Mouse (Mus musculus): ENCODE results near the gene Ube2f. TPM values are rescaled to one million over a fixed set of nuclear protein-coding genes. Genes with fewer than 3 reads are reported as not detected.

Ube2f gene
- polyA plus RNA-seq, 1 experiment: 86.4 TPM

GRCm38 (mm10) chr1:91211099-91211498, 39.0 kb upstream of the Ube2f start:
- H3K4me1 ChIP-seq (ENCODE audit: control insufficient read depth, insufficient read depth, low read length): peaks cover 23% of the 10 kb centered on the region
- TF ChIP-seq CTCF (IDR thresholded peaks at IDR 0.05; ENCODE audit: low read depth, low read length) (peak; percentile 94), POLR2A (IDR thresholded peaks at IDR 0.05; ENCODE audit: borderline replicate concordance, low read depth, low read length) (no peak)

GRCm38 (mm10) chr1:91211591-91212008, 38.5 kb upstream of the Ube2f start:
- peaks cover 26% of the 10 kb centered on the region for H3K4me1 ChIP-seq (ENCODE audit: control insufficient read depth, insufficient read depth, low read length)
- TF ChIP-seq POLR2A (IDR thresholded peaks at IDR 0.05; ENCODE audit: borderline replicate concordance, low read depth, low read length): no peak
- TF ChIP-seq CTCF (IDR thresholded peaks at IDR 0.05; ENCODE audit: low read depth, low read length): no peak
- no peak overlapping the region for H3K4me3 ChIP-seq (ENCODE audit: insufficient read depth, low read length)

More at GRCm38 (mm10) chr1:91211099-91211498, 39.0 kb upstream of the Ube2f start:
- Histone ChIP-seq H3K27ac (ENCODE audit: insufficient read depth, low read depth, low read length) (no peak overlapping the region), H3K4me3 (ENCODE audit: insufficient read depth, low read length) (no peak overlapping the region)

GRCm38 (mm10) chr1:91215264-91215663, 34.8 kb upstream of the Ube2f start:
- Histone ChIP-seq H3K4me3 (ENCODE audit: insufficient read depth, low read length) (no peak overlapping the region), H3K27ac (ENCODE audit: insufficient read depth, low read depth, low read length) (no peak overlapping the region), H3K4me1 (ENCODE audit: control insufficient read depth, insufficient read depth, low read length) (peaks cover 19% of the 10 kb centered on the region)
- TF ChIP-seq POLR2A (IDR thresholded peaks at IDR 0.05; ENCODE audit: borderline replicate concordance, low read depth, low read length) (no peak), CTCF (IDR thresholded peaks at IDR 0.05; ENCODE audit: low read depth, low read length) (no peak)

More at GRCm38 (mm10) chr1:91211591-91212008, 38.5 kb upstream of the Ube2f start:
- H3K27ac ChIP-seq (ENCODE audit: insufficient read depth, low read depth, low read length): no peak overlapping the region

- Histone ChIP-seq H3K4me3 (ENCODE audit: insufficient read depth, low read length) (no peak overlapping the region), H3K27ac (ENCODE audit: insufficient read depth, low read depth, low read length) (no peak overlapping the region), H3K4me1 (ENCODE audit: control insufficient read depth, insufficient read depth, low read length) (peaks cover 23% of the 10 kb centered on the region)
- no peak for TF ChIP-seq CTCF (IDR thresholded peaks at IDR 0.05; ENCODE audit: low read depth, low read length)
- no peak for TF ChIP-seq POLR2A (IDR thresholded peaks at IDR 0.05; ENCODE audit: borderline replicate concordance, low read depth, low read length)
These were observed 34.1 kb upstream of the Ube2f start for GRCm38 (mm10) chr1:91215981-91216380.

GRCm38 (mm10) chr1:91216504-91217267, 33.4 kb upstream of the Ube2f start:
- TF ChIP-seq CTCF (IDR thresholded peaks at IDR 0.05; ENCODE audit: low read depth, low read length) (no peak), POLR2A (IDR thresholded peaks at IDR 0.05; ENCODE audit: borderline replicate concordance, low read depth, low read length) (no peak)
- no peak overlapping the region for H3K27ac ChIP-seq (ENCODE audit: insufficient read depth, low read depth, low read length)
- H3K4me3 ChIP-seq (ENCODE audit: insufficient read depth, low read length): no peak overlapping the region
- peaks cover 23% of the 10 kb centered on the region for H3K4me1 ChIP-seq (ENCODE audit: control insufficient read depth, insufficient read depth, low read length)

GRCm38 (mm10) chr1:91219641-91220321, 30.3 kb upstream of the Ube2f start:
- Histone ChIP-seq H3K27ac (ENCODE audit: insufficient read depth, low read depth, low read length) (no peak overlapping the region), H3K4me1 (ENCODE audit: control insufficient read depth, insufficient read depth, low read length) (peaks cover 23% of the 10 kb centered on the region), H3K4me3 (ENCODE audit: insufficient read depth, low read length) (no peak overlapping the region)
- TF ChIP-seq CTCF (IDR thresholded peaks at IDR 0.05; ENCODE audit: low read depth, low read length) (no peak), POLR2A (IDR thresholded peaks at IDR 0.05; ENCODE audit: borderline replicate concordance, low read depth, low read length) (no peak)

- TF ChIP-seq CTCF (IDR thresholded peaks at IDR 0.05; ENCODE audit: low read depth, low read length) (no peak), POLR2A (IDR thresholded peaks at IDR 0.05; ENCODE audit: borderline replicate concordance, low read depth, low read length) (no peak)
- H3K4me1 ChIP-seq (ENCODE audit: control insufficient read depth, insufficient read depth, low read length): peaks cover 23% of the 10 kb centered on the region
- H3K4me3 ChIP-seq (ENCODE audit: insufficient read depth, low read length): no peak overlapping the region
- H3K27ac ChIP-seq (ENCODE audit: insufficient read depth, low read depth, low read length): no peak overlapping the region
These were observed 29.8 kb upstream of the Ube2f start for GRCm38 (mm10) chr1:91220322-91220672.

- H3K27ac ChIP-seq (ENCODE audit: insufficient read depth, low read depth, low read length): no peak overlapping the region
- H3K4me3 ChIP-seq (ENCODE audit: insufficient read depth, low read length): no peak overlapping the region
- TF ChIP-seq CTCF (IDR thresholded peaks at IDR 0.05; ENCODE audit: low read depth, low read length) (no peak), POLR2A (IDR thresholded peaks at IDR 0.05; ENCODE audit: borderline replicate concordance, low read depth, low read length) (no peak)
These were observed 23.5 kb upstream of the Ube2f start for GRCm38 (mm10) chr1:91226562-91226961.

GRCm38 (mm10) chr1:91227381-91228054, 22.6 kb upstream of the Ube2f start:
- Histone ChIP-seq H3K27ac (ENCODE audit: insufficient read depth, low read depth, low read length) (no peak overlapping the region), H3K4me1 (ENCODE audit: control insufficient read depth, insufficient read depth, low read length) (peaks cover 12% of the 10 kb centered on the region), H3K4me3 (ENCODE audit: insufficient read depth, low read length) (no peak overlapping the region)
- TF ChIP-seq POLR2A (IDR thresholded peaks at IDR 0.05; ENCODE audit: borderline replicate concordance, low read depth, low read length) (no peak), CTCF (IDR thresholded peaks at IDR 0.05; ENCODE audit: low read depth, low read length) (no peak)

More at GRCm38 (mm10) chr1:91226562-91226961, 23.5 kb upstream of the Ube2f start:
- peaks cover 7% of the 10 kb centered on the region for H3K4me1 ChIP-seq (ENCODE audit: control insufficient read depth, insufficient read depth, low read length)

Measured in bone marrow macrophage, adult 2 months (primary cell).